Mouse (Mus musculus) hindbrain, embryonic 10.5 days (tissue): ENCODE data around the gene Mgrn1. TPM values are rescaled to one million over a fixed set of nuclear protein-coding genes. Genes with fewer than 3 reads are reported as not detected.
A peak's percentile ranks its signal among the peaks of the same experiment; 100 is the strongest.

Source experiments
- DNase-seq: peaks from one replicate; pipeline ENCODE4 v3.0.0-alpha.2; 2017; ENCODE audit warnings: low spot score
- H3K27ac ChIP-seq: fragments of 300-500 bp; sonication (generic); 2 replicates; pipeline ENCODE4 v1.5.1; 2016; ENCODE audit warnings: mild to moderate bottlenecking, moderate library complexity
- H3K27me3 ChIP-seq: fragments of 300-500 bp; sonication (generic); 2 replicates; pipeline ENCODE4 v1.6.1; 2016; ENCODE audit warnings: mild to moderate bottlenecking; ENCODE audit not compliant: poor library complexity, insufficient read depth, severe bottlenecking
- H3K36me3 ChIP-seq: fragments of 300-500 bp; sonication (generic); 2 replicates; pipeline ENCODE4 v1.6.1; 2016; ENCODE audit warnings: mild to moderate bottlenecking, moderate library complexity
- H3K4me1 ChIP-seq: fragments of 300-500 bp; sonication (generic); replicated peaks from 2 replicates; pipeline ENCODE4 v1.6.1; 2016; ENCODE audit warnings: mild to moderate bottlenecking
- H3K4me3 ChIP-seq: fragments of 300-500 bp; sonication (generic); 2 replicates; pipeline ENCODE4 v1.5.1; 2016; ENCODE audit warnings: mild to moderate bottlenecking, moderate library complexity
- H3K9me3 ChIP-seq: fragments of 300-500 bp; sonication (generic); 2 replicates; pipeline ENCODE4 v1.6.1; 2016; ENCODE audit warnings: mild to moderate bottlenecking, moderate library complexity
- WGBS: fragments of 180-500 bp; shearing (Covaris S2); methylation state at CpG from one replicate; pipeline ENCODE4 v1.1.7; 2016; 5-methylcytosine and 5-hydroxymethylcytosine counted together
- polyA plus RNA-seq: library from polyadenylated mRNA; unstranded; fragments of >200 nt; fragmentation: Nextera tagmentation; extraction: Ambion mirVana; gene quantifications from 2 replicates; pipeline ENCODE4 v1.2.1, GENCODE M21; 2016

Gene Mgrn1
- polyA plus RNA-seq, 1 experiment from 2014 or later, result 80.8 TPM

- peak overlapping the region; percentile 78; the same call in 1 of the 2 replicates for H3K4me3 ChIP-seq
- no peaks in the 10 kb centered on the region for H3K9me3 ChIP-seq
- WGBS, result 90% methylated on average over 8 of the region's 8 CpGs
- no peaks in the 10 kb centered on the region for H3K27me3 ChIP-seq
- H3K27ac ChIP-seq, result no peak overlapping the region
- H3K36me3 ChIP-seq, result peaks cover 7% of the 10 kb centered on the region
- peaks cover 29% of the 10 kb centered on the region for H3K4me1 ChIP-seq
- no peak for DNase-seq
Measured at GRCm38 (mm10) chr16:4965392-4966129, 79.5 kb downstream of the Mgrn1 start.

GRCm38 (mm10) chr16:4968426-4968825 is 82.4 kb downstream of the Mgrn1 start:
- Histone ChIP-seq H3K27ac (no peak overlapping the region), H3K4me3 (no peak overlapping the region), H3K36me3 (peaks cover 10% of the 10 kb centered on the region; the same call in 1 of the 2 replicates), H3K27me3 (no peaks in the 10 kb centered on the region), H3K4me1 (peaks cover 16% of the 10 kb centered on the region), H3K9me3 (no peaks in the 10 kb centered on the region)
- DNase-seq, result no peak
- WGBS, result 81% methylated on average over 3 of the region's 3 CpGs

- H3K4me3 ChIP-seq, result no peak overlapping the region
- DNase-seq, result no peak
- WGBS, result 85% methylated on average over 5 of the region's 5 CpGs
- H3K27me3 ChIP-seq, result no peaks in the 10 kb centered on the region
- peaks cover 10% of the 10 kb centered on the region; the same call in 1 of the 2 replicates for H3K36me3 ChIP-seq
- no peaks in the 10 kb centered on the region for H3K9me3 ChIP-seq
- no peak overlapping the region for H3K27ac ChIP-seq
- H3K4me1 ChIP-seq, result peaks cover 14% of the 10 kb centered on the region
Measured at GRCm38 (mm10) chr16:4969055-4969843, 83.2 kb downstream of the Mgrn1 start.

GRCm38 (mm10) chr16:4971626-4972025 is 85.6 kb downstream of the Mgrn1 start:
- 92% methylated on average over 4 of the region's 4 CpGs for WGBS

GRCm38 (mm10) chr16:4974521-4974920 is 88.5 kb downstream of the Mgrn1 start:
- 0 out of 2 replicates have a peak, but pooled peaks cover 4% of the 10 kb centered on the region for H3K36me3 ChIP-seq
- H3K4me1 ChIP-seq, result no peaks in the 10 kb centered on the region
- H3K9me3 ChIP-seq, result no peaks in the 10 kb centered on the region
- 85% methylated on average over 5 of the region's 5 CpGs for WGBS
- DNase-seq, result no peak
- no peak overlapping the region for H3K4me3 ChIP-seq
- H3K27me3 ChIP-seq, result no peaks in the 10 kb centered on the region
- no peak overlapping the region for H3K27ac ChIP-seq

More at GRCm38 (mm10) chr16:4971626-4972025, 85.6 kb downstream of the Mgrn1 start:
- no peaks in the 10 kb centered on the region for H3K4me1 ChIP-seq
- peaks cover 10% of the 10 kb centered on the region; the same call in 1 of the 2 replicates for H3K36me3 ChIP-seq
- H3K27ac ChIP-seq, result no peak overlapping the region
- H3K4me3 ChIP-seq, result no peak overlapping the region
- DNase-seq, result no peak
- H3K9me3 ChIP-seq, result no peaks in the 10 kb centered on the region
- no peaks in the 10 kb centered on the region for H3K27me3 ChIP-seq

GRCm38 (mm10) chr16:4976180-4976579 is 90.1 kb downstream of the Mgrn1 start:
- Histone ChIP-seq H3K4me3 (no peak overlapping the region), H3K27ac (no peak overlapping the region), H3K9me3 (no peaks in the 10 kb centered on the region), H3K27me3 (no peaks in the 10 kb centered on the region), H3K36me3 (0 out of 2 replicates have a peak, but pooled peaks cover 4% of the 10 kb centered on the region), H3K4me1 (no peaks in the 10 kb centered on the region)
- 82% methylated on average over 2 of the region's 2 CpGs for WGBS
- no peak for DNase-seq

GRCm38 (mm10) chr16:4978275-4979051 is 92.4 kb downstream of the Mgrn1 start:
- no peaks in the 10 kb centered on the region for H3K4me1 ChIP-seq
- no peaks in the 10 kb centered on the region for H3K27me3 ChIP-seq
- no peak overlapping the region for H3K27ac ChIP-seq
- no peaks in the 10 kb centered on the region for H3K36me3 ChIP-seq
- no peak overlapping the region for H3K4me3 ChIP-seq
- WGBS, result 72% methylated on average over 5 of the region's 5 CpGs
- no peaks in the 10 kb centered on the region for H3K9me3 ChIP-seq
- DNase-seq, result no peak

GRCm38 (mm10) chr16:4979755-4980380 is 93.8 kb downstream of the Mgrn1 start:
- DNase-seq, result peak; percentile 14
- Histone ChIP-seq H3K27ac (no peak overlapping the region), H3K4me3 (no peak overlapping the region), H3K4me1 (no peaks in the 10 kb centered on the region), H3K27me3 (no peaks in the 10 kb centered on the region), H3K36me3 (no peaks in the 10 kb centered on the region), H3K9me3 (no peaks in the 10 kb centered on the region)
- WGBS, result 71% methylated on average over 4 of the region's 4 CpGs

GRCm38 (mm10) chr16:4984717-4985116 is 98.7 kb downstream of the Mgrn1 start:
- H3K27me3 ChIP-seq, result no peaks in the 10 kb centered on the region
- H3K36me3 ChIP-seq, result no peaks in the 10 kb centered on the region
- WGBS, result 93% methylated on average over 12 of the region's 12 CpGs
- DNase-seq, result no peak
- no peaks in the 10 kb centered on the region for H3K4me1 ChIP-seq
- H3K9me3 ChIP-seq, result no peaks in the 10 kb centered on the region
- no peak overlapping the region for H3K27ac ChIP-seq
- H3K4me3 ChIP-seq, result no peak overlapping the region

Other genes starting within 250 kb of the Mgrn1 start
- gene Vasn, start 246.3 kb upstream of the Mgrn1 start, polyA plus RNA-seq, result 10.3 and 12.6 TPM in 2 replicates
- gene Dnaja3, start 246.3 kb upstream of the Mgrn1 start, polyA plus RNA-seq, result 60.7 and 62.7 TPM in 2 replicates
- gene Coro7, start 206.5 kb upstream of the Mgrn1 start, polyA plus RNA-seq, result 24.4 and 25.5 TPM in 2 replicates
- gene Nmral1, start 166.9 kb upstream of the Mgrn1 start, polyA plus RNA-seq, result 192 and 203 TPM in 2 replicates
- 84.6 and 93.3 TPM in 2 replicates for gene Hmox2, start 159.9 kb upstream of the Mgrn1 start, polyA plus RNA-seq
- gene Cdip1, start 96.0 kb upstream of the Mgrn1 start, polyA plus RNA-seq, result 109 and 111 TPM in 2 replicates
- 0.51 and 0.55 TPM in 2 replicates for gene 4930562C15Rik, start 50.8 kb upstream of the Mgrn1 start, polyA plus RNA-seq
- 33.1 and 41.3 TPM in 2 replicates for gene Ubald1, start 5.9 kb upstream of the Mgrn1 start, polyA plus RNA-seq
- gene Nudt16l1, start 52.5 kb downstream of the Mgrn1 start, polyA plus RNA-seq, result 141 and 145 TPM in 2 replicates
- 52.3 and 60.0 TPM in 2 replicates for gene Anks3, start 78.0 kb downstream of the Mgrn1 start, polyA plus RNA-seq
- gene Sept12, start 111.6 kb downstream of the Mgrn1 start, polyA plus RNA-seq, result 0.05 TPM in 1 of 2 replicates, not detected in the other
- 4.6 and 5.4 TPM in 2 replicates for gene Smim22, start 121.0 kb downstream of the Mgrn1 start, polyA plus RNA-seq
- gene Rogdi, start 127.3 kb downstream of the Mgrn1 start, polyA plus RNA-seq, result 63.7 and 108 TPM in 2 replicates
- gene Glyr1, start 163.6 kb downstream of the Mgrn1 start, polyA plus RNA-seq, result 211 and 219 TPM in 2 replicates
- 17.8 TPM in 2 replicates for gene Ubn1, start 163.8 kb downstream of the Mgrn1 start, polyA plus RNA-seq
- 1.4 and 1.9 TPM in 2 replicates for gene Ppl, start 246.2 kb downstream of the Mgrn1 start, polyA plus RNA-seq